Mouse (Mus musculus): Measurements from ENCODE around the gene Mnx1. TPM values are rescaled to one million over a fixed set of nuclear protein-coding genes. Genes with fewer than 3 reads are reported as not detected.

Gene Mnx1
- polyA plus RNA-seq, 1 experiment from 2014 or later = not detected

GRCm38 (mm10) chr5:29475041-29475440, 3.2 kb downstream of the Mnx1 start:
- Histone ChIP-seq H3K4me1 (replicated peaks; ENCODE audit: insufficient read depth, low read length) (peaks cover 16% of the 10 kb centered on the region), H3K4me2 (ENCODE audit: low read length) (no peak overlapping the region), H3K9me3 (replicated peaks; ENCODE audit: low read length) (no peaks in the 10 kb centered on the region), H3K27ac (no peak overlapping the region), H3K9ac (ENCODE audit: low read depth, low read length) (no peak overlapping the region), H3K27me3 (ENCODE audit: insufficient read depth, low read length) (peaks cover 97% of the 10 kb centered on the region), H3K4me3 (replicated peaks; ENCODE audit: low read depth, low read length) (no peak overlapping the region), H3K36me3 (ENCODE audit: insufficient read depth, low read length) (no peaks in the 10 kb centered on the region)
- TF ChIP-seq CTCF (IDR thresholded peaks at IDR 0.05; ENCODE audit: low read depth) = no peak
- DNase-seq (ENCODE audit: low spot score) = no peak
- ATAC-seq (replicated peaks; ENCODE audit: low FRiP score, low read depth) = no peak
- 4% methylated on average over 10 of the region's 10 CpGs for WGBS

- H3K27ac ChIP-seq = no peak overlapping the region
- 1% methylated on average over 35 of the region's 35 CpGs for WGBS
- DNase-seq (ENCODE audit: low spot score) = no peak
These were observed 3.9 kb downstream of the Mnx1 start for GRCm38 (mm10) chr5:29474246-29474960.

DNA sequence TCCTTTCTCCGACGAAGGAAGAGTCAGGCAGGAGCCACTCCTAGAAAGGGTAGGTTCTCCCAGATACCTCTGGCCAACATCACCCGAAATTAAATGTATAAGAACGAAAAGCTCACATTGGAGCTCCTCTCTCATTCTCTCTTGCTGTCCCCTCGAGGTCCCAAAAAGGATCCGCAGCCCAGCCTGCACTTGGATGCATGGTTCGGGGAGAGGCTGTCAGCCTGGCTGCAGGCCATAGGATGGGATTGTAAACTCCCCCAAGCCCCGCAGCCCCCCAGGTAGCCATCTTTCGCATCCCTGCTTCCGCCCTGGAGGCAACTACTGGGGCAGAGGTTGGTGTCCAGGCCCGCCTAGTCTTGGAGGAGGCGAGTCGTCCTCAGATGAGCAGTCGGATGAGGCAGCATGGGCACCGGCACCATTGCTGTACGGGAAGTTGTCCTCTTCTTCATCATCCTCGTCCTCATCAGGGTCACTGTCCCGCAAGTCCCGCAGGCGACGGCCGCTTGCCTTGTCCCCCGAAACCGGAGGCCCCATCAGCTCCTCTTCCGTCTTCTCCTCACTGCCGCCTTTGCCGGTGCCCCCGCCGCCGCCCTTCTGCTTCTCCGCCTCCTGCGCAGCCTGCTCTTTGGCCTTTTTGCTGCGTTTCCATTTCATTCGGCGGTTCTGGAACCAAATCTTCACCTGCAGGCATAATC, 4.6 kb downstream of the Mnx1 start:
- Histone ChIP-seq H3K27me3 (ENCODE audit: insufficient read depth, low read length) (peaks cover 94% of the 10 kb centered on the region), H3K4me3 (replicated peaks; ENCODE audit: low read depth, low read length) (no peak overlapping the region), H3K36me3 (ENCODE audit: insufficient read depth, low read length) (no peaks in the 10 kb centered on the region), H3K4me1 (replicated peaks; ENCODE audit: insufficient read depth, low read length) (peaks cover 14% of the 10 kb centered on the region), H3K9me3 (replicated peaks; ENCODE audit: low read length) (no peaks in the 10 kb centered on the region), H3K9ac (ENCODE audit: low read depth, low read length) (no peak overlapping the region), H3K27ac (no peak overlapping the region), H3K4me2 (ENCODE audit: low read length) (no peak overlapping the region)
- DNase-seq (ENCODE audit: low spot score) = no peak
- WGBS = 3% methylated on average over 35 of the region's 35 CpGs
- ATAC-seq (replicated peaks; ENCODE audit: low FRiP score, low read depth) = no peak
- no peak for TF ChIP-seq CTCF (IDR thresholded peaks at IDR 0.05; ENCODE audit: low read depth)

More at GRCm38 (mm10) chr5:29474246-29474960, 3.9 kb downstream of the Mnx1 start:
- Histone ChIP-seq H3K4me3 (replicated peaks; ENCODE audit: low read depth, low read length) (no peak overlapping the region), H3K4me1 (replicated peaks; ENCODE audit: insufficient read depth, low read length) (peaks cover 16% of the 10 kb centered on the region), H3K4me2 (ENCODE audit: low read length) (no peak overlapping the region), H3K9ac (ENCODE audit: low read depth, low read length) (no peak overlapping the region), H3K27me3 (ENCODE audit: insufficient read depth, low read length) (peaks cover 97% of the 10 kb centered on the region), H3K9me3 (replicated peaks; ENCODE audit: low read length) (no peaks in the 10 kb centered on the region), H3K36me3 (ENCODE audit: insufficient read depth, low read length) (no peaks in the 10 kb centered on the region)
- no peak for TF ChIP-seq CTCF (IDR thresholded peaks at IDR 0.05; ENCODE audit: low read depth)
- ATAC-seq (replicated peaks; ENCODE audit: low FRiP score, low read depth) = no peak

- under 1% methylated on average over 22 of the region's 22 CpGs for WGBS
- H3K4me3 ChIP-seq (replicated peaks; ENCODE audit: low read depth, low read length) = no peak overlapping the region
- no peak for ATAC-seq (replicated peaks; ENCODE audit: low FRiP score, low read depth)
- no peak overlapping the region for H3K27ac ChIP-seq
- no peak for DNase-seq (ENCODE audit: low spot score)
- no peak overlapping the region for H3K4me2 ChIP-seq (ENCODE audit: low read length)
- no peak for TF ChIP-seq CTCF (IDR thresholded peaks at IDR 0.05; ENCODE audit: low read depth)
- H3K9me3 ChIP-seq (replicated peaks; ENCODE audit: low read length) = no peaks in the 10 kb centered on the region
- H3K4me1 ChIP-seq (replicated peaks; ENCODE audit: insufficient read depth, low read length) = peaks cover 3% of the 10 kb centered on the region; the same call in 1 of the 2 replicates
- H3K9ac ChIP-seq (ENCODE audit: low read depth, low read length) = no peak overlapping the region
- peaks cover 92% of the 10 kb centered on the region for H3K27me3 ChIP-seq (ENCODE audit: insufficient read depth, low read length)
- H3K36me3 ChIP-seq (ENCODE audit: insufficient read depth, low read length) = no peaks in the 10 kb centered on the region
These were observed 6.2 kb downstream of the Mnx1 start for GRCm38 (mm10) chr5:29471855-29472665.

DNA sequence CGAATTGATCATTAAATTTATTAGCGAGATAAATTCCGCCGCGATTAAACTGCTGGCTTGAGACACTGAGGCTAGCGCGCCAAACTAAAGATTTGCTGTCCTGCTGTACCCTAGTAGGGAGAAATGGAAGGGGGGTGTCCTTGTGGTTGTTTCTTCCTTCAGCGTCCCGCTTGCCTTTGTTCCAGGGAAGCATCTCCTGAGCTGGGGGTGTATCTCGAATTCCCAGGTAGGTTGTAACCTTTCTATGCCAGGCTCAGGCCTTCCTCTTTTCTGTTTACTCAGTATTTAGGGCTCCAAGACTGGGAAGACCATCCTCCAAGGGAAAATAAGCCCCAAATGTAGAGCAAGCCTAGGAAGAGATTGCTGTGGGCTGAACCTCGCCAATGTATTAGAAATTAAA, 6.9 kb downstream of the Mnx1 start:
- Histone ChIP-seq H3K4me1 (replicated peaks; ENCODE audit: insufficient read depth, low read length) (peaks cover 3% of the 10 kb centered on the region; the same call in 1 of the 2 replicates), H3K27ac (no peak overlapping the region), H3K27me3 (ENCODE audit: insufficient read depth, low read length) (peaks cover 92% of the 10 kb centered on the region), H3K9ac (ENCODE audit: low read depth, low read length) (no peak overlapping the region), H3K9me3 (replicated peaks; ENCODE audit: low read length) (no peaks in the 10 kb centered on the region), H3K4me3 (replicated peaks; ENCODE audit: low read depth, low read length) (no peak overlapping the region), H3K36me3 (ENCODE audit: insufficient read depth, low read length) (no peaks in the 10 kb centered on the region), H3K4me2 (ENCODE audit: low read length) (no peak overlapping the region)
- 4% methylated on average over 11 of the region's 11 CpGs for WGBS
- no peak for TF ChIP-seq CTCF (IDR thresholded peaks at IDR 0.05; ENCODE audit: low read depth)
- ATAC-seq (replicated peaks; ENCODE audit: low FRiP score, low read depth) = no peak
- no peak for DNase-seq (ENCODE audit: low spot score)

- DNase-seq (ENCODE audit: low spot score) = no peak
- Histone ChIP-seq H3K9ac (ENCODE audit: low read depth, low read length) (no peak overlapping the region), H3K27ac (no peak overlapping the region), H3K4me1 (replicated peaks; ENCODE audit: insufficient read depth, low read length) (peaks cover 3% of the 10 kb centered on the region; the same call in 1 of the 2 replicates), H3K4me3 (replicated peaks; ENCODE audit: low read depth, low read length) (no peak overlapping the region), H3K27me3 (ENCODE audit: insufficient read depth, low read length) (peaks cover 87% of the 10 kb centered on the region), H3K9me3 (replicated peaks; ENCODE audit: low read length) (no peaks in the 10 kb centered on the region), H3K4me2 (ENCODE audit: low read length) (no peak overlapping the region), H3K36me3 (ENCODE audit: insufficient read depth, low read length) (no peaks in the 10 kb centered on the region)
- WGBS = 5% methylated on average over 20 of the region's 20 CpGs
- no peak for ATAC-seq (replicated peaks; ENCODE audit: low FRiP score, low read depth)
- no peak for TF ChIP-seq CTCF (IDR thresholded peaks at IDR 0.05; ENCODE audit: low read depth)
These were observed 7.3 kb downstream of the Mnx1 start for GRCm38 (mm10) chr5:29470851-29471394.
